Mouse (Mus musculus) 3134 (cell line): Measurements from ENCODE around the gene Ap1s1.

ENCODE experiments used
- DNase-seq: peaks from one replicate; pipeline ENCODE4 v3.0.0-alpha.2; 2011; ENCODE audit warnings: low spot score; ENCODE audit not compliant: insufficient read length; ENCODE audit errors: extremely low read depth

Ap1s1 gene

GRCm38 (mm10) chr5:137028561-137029272, 17.2 kb downstream of the Ap1s1 start:
- no peak for DNase-seq

- DNase-seq: no peak
Measured at GRCm38 (mm10) chr5:137026092-137026491, 19.8 kb downstream of the Ap1s1 start, which contains the start of gene Vgf. TSS of gene Vgf (plus strand) at chr5:137026392.

DNA sequence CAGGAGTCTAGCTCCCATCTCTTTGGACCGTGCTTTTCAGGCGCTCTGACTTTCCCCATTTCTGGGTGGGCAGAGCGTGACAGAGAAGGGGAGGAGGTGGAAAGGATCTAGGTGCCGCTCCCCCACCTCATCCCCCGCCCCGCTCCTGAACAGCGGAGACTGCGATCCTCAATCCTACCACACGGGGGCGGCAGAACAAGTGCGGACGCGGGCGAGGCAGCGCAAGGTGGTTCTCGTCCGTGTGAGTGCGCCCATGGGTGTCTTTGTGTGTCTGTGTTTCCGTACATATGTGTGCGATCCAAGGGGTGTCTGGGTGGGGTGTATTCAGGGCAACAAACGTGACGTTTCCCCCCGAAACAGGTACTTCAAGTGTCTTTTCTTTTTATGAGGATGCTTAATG, 20.8 kb downstream of the Ap1s1 start:
- DNase-seq: peak; percentile 81

GRCm38 (mm10) chr5:137024318-137024717, 21.6 kb downstream of the Ap1s1 start:
- no peak for DNase-seq

- peak; percentile 59 for DNase-seq
Measured at GRCm38 (mm10) chr5:137015913-137016312, 30.0 kb downstream of the Ap1s1 start.

GRCm38 (mm10) chr5:137012401-137012950, 33.5 kb downstream of the Ap1s1 start:
- peak; percentile 70 for DNase-seq

DNA sequence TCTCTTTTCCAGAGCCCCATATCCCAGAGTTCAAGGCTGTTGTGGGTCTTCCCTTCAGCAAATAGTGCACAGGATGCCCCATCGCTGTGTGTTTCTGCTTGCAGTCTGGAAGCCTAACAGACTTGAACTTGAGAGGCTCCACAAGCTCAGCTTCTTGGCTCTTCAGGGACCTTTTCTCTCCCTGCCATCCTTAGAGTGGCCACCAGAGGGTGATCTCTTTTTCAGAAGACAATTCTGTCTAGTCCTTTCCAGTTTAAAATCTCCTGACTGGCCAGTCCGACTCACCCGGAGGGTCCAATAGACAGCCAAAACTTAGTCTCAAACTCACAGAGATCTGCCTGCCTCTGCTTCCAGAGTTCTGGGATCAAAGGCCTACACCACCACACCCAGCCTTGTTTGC, 35.9 kb downstream of the Ap1s1 start:
- DNase-seq: peak; percentile 53

DNA sequence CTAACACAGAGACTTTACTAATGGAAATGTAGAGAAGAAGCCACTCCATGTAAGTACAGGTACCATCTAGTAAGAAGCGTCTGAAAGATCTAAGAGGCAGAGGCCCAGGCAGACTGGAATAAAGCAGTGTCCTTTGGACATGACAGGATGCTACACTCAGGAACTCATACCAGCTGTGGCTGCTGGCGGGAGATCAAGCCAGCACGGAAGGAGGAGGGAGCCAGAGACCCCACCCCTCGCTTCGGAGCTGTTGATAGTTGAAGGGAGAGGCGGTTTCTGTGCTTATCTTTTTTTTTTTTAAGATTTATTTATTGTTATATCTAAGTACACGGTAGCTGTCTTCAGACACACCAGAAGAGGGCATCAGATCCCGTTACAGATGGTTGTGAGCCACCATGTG, 38.7 kb downstream of the Ap1s1 start:
- DNase-seq: no peak

GRCm38 (mm10) chr5:137000612-137001011, 45.3 kb downstream of the Ap1s1 start:
- DNase-seq: no peak

GRCm38 (mm10) chr5:136999449-136999848, 46.5 kb downstream of the Ap1s1 start:
- DNase-seq: no peak

GRCm38 (mm10) chr5:136989801-136990200, 56.1 kb downstream of the Ap1s1 start:
- no peak for DNase-seq

- no peak for DNase-seq
Measured at GRCm38 (mm10) chr5:136988420-136988819, 57.5 kb downstream of the Ap1s1 start.

DNA sequence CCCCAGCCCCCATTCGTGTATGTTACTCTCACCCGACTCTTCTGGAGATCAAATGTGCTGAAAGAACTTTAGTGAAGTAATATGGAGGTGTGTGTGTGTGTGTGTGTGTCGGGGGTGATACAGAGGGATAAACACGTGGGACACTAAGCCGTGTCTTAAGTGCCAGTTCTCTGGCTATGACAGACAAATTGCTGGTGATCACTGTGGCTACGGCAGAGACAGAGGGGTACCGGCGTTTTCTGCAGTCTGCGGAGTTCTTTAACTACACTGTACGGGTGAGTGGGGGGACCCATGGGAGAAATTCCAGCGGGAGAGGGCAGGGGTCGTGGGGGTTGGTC, 58.0 kb downstream of the Ap1s1 start, which contains the start of gene Znhit1:
TSS of gene Znhit1 (minus strand) at position 88 of the 338 bp plus-strand sequence.
- no peak for DNase-seq

GRCm38 (mm10) chr5:136987138-136987933, 58.6 kb downstream of the Ap1s1 start:
- peak; percentile 91 for DNase-seq

- DNase-seq: peak; percentile 96
Measured at GRCm38 (mm10) chr5:136986695-136987137, 59.2 kb downstream of the Ap1s1 start, which contains the start of gene Plod3. TSS of gene Plod3 (plus strand) at chr5:136987019.
